Mouse (Mus musculus): ENCODE data around the gene Fyn. TPM values are rescaled to one million over a fixed set of nuclear protein-coding genes. Genes with fewer than 3 reads are reported as not detected.

Gene Fyn
- polyA plus RNA-seq, 1 experiment, result 76.1 TPM

GRCm38 (mm10) chr10:39420842-39421617, 52.4 kb downstream of the Fyn start:
- peaks cover 21% of the 10 kb centered on the region for H3K4me1 ChIP-seq (replicated peaks; ENCODE audit: control insufficient read depth, insufficient read depth, low read length)
- no peaks in the 10 kb centered on the region for H3K36me3 ChIP-seq (ENCODE audit: control insufficient read depth, insufficient read depth, low read length)
- 15% methylated on average over 9 of the region's 9 CpGs for WGBS
- no peak overlapping the region for H3K27ac ChIP-seq (ENCODE audit: control insufficient read depth, insufficient read depth, low read length)
- no peaks in the 10 kb centered on the region for H3K27me3 ChIP-seq (ENCODE audit: control insufficient read depth, insufficient read depth, low read length)
- peak; percentile 28 for DNase-seq
- TF ChIP-seq POLR2A (IDR thresholded peaks at IDR 0.05; ENCODE audit: control insufficient read depth, extremely low read depth, insufficient read depth, low read length, poor library complexity), result no peak
- no peak for TF ChIP-seq CTCF (IDR thresholded peaks at IDR 0.05; ENCODE audit: borderline replicate concordance, control insufficient read depth, extremely low read depth, insufficient read depth, low read length, poor library complexity)
- no peak overlapping the region for H3K4me3 ChIP-seq (ENCODE audit: control insufficient read depth, insufficient read depth, low read length)

- H3K4me3 ChIP-seq (ENCODE audit: control insufficient read depth, insufficient read depth, low read length), result no peak overlapping the region
- peaks cover 19% of the 10 kb centered on the region for H3K4me1 ChIP-seq (replicated peaks; ENCODE audit: control insufficient read depth, insufficient read depth, low read length)
- no peak for DNase-seq
These were observed 53.1 kb downstream of the Fyn start for GRCm38 (mm10) chr10:39421772-39422171.

GRCm38 (mm10) chr10:39424643-39425042, 56.0 kb downstream of the Fyn start:
- WGBS, result 94% methylated on average over 3 of the region's 3 CpGs

More at GRCm38 (mm10) chr10:39421772-39422171, 53.1 kb downstream of the Fyn start:
- Histone ChIP-seq H3K36me3 (ENCODE audit: control insufficient read depth, insufficient read depth, low read length) (no peaks in the 10 kb centered on the region), H3K27me3 (ENCODE audit: control insufficient read depth, insufficient read depth, low read length) (no peaks in the 10 kb centered on the region), H3K27ac (ENCODE audit: control insufficient read depth, insufficient read depth, low read length) (no peak overlapping the region)
- TF ChIP-seq CTCF (IDR thresholded peaks at IDR 0.05; ENCODE audit: borderline replicate concordance, control insufficient read depth, extremely low read depth, insufficient read depth, low read length, poor library complexity), result no peak
- TF ChIP-seq POLR2A (IDR thresholded peaks at IDR 0.05; ENCODE audit: control insufficient read depth, extremely low read depth, insufficient read depth, low read length, poor library complexity), result no peak
- 98% methylated on average over 9 of the region's 9 CpGs for WGBS

GRCm38 (mm10) chr10:39426033-39426432, 57.4 kb downstream of the Fyn start:
- no peak overlapping the region for H3K4me3 ChIP-seq (ENCODE audit: control insufficient read depth, insufficient read depth, low read length)
- no peak for DNase-seq
- H3K4me1 ChIP-seq (replicated peaks; ENCODE audit: control insufficient read depth, insufficient read depth, low read length), result peaks cover 7% of the 10 kb centered on the region; the same call in 1 of the 2 replicates
- no peak for TF ChIP-seq POLR2A (IDR thresholded peaks at IDR 0.05; ENCODE audit: control insufficient read depth, extremely low read depth, insufficient read depth, low read length, poor library complexity)
- no peak for TF ChIP-seq CTCF (IDR thresholded peaks at IDR 0.05; ENCODE audit: borderline replicate concordance, control insufficient read depth, extremely low read depth, insufficient read depth, low read length, poor library complexity)
- no peaks in the 10 kb centered on the region for H3K36me3 ChIP-seq (ENCODE audit: control insufficient read depth, insufficient read depth, low read length)
- no peak overlapping the region for H3K27ac ChIP-seq (ENCODE audit: control insufficient read depth, insufficient read depth, low read length)
- H3K27me3 ChIP-seq (ENCODE audit: control insufficient read depth, insufficient read depth, low read length), result no peaks in the 10 kb centered on the region
- 98% methylated on average over 3 of the region's 3 CpGs for WGBS

More at GRCm38 (mm10) chr10:39424643-39425042, 56.0 kb downstream of the Fyn start:
- peaks cover 9% of the 10 kb centered on the region; the same call in 1 of the 2 replicates for H3K4me1 ChIP-seq (replicated peaks; ENCODE audit: control insufficient read depth, insufficient read depth, low read length)
- DNase-seq, result no peak
- no peak for TF ChIP-seq POLR2A (IDR thresholded peaks at IDR 0.05; ENCODE audit: control insufficient read depth, extremely low read depth, insufficient read depth, low read length, poor library complexity)
- TF ChIP-seq CTCF (IDR thresholded peaks at IDR 0.05; ENCODE audit: borderline replicate concordance, control insufficient read depth, extremely low read depth, insufficient read depth, low read length, poor library complexity), result no peak
- no peaks in the 10 kb centered on the region for H3K27me3 ChIP-seq (ENCODE audit: control insufficient read depth, insufficient read depth, low read length)
- no peak overlapping the region for H3K4me3 ChIP-seq (ENCODE audit: control insufficient read depth, insufficient read depth, low read length)
- no peak overlapping the region for H3K27ac ChIP-seq (ENCODE audit: control insufficient read depth, insufficient read depth, low read length)
- no peaks in the 10 kb centered on the region for H3K36me3 ChIP-seq (ENCODE audit: control insufficient read depth, insufficient read depth, low read length)

- Histone ChIP-seq H3K4me1 (replicated peaks; ENCODE audit: control insufficient read depth, insufficient read depth, low read length) (no peaks in the 10 kb centered on the region), H3K36me3 (ENCODE audit: control insufficient read depth, insufficient read depth, low read length) (no peaks in the 10 kb centered on the region), H3K27ac (ENCODE audit: control insufficient read depth, insufficient read depth, low read length) (no peak overlapping the region), H3K27me3 (ENCODE audit: control insufficient read depth, insufficient read depth, low read length) (no peaks in the 10 kb centered on the region), H3K4me3 (ENCODE audit: control insufficient read depth, insufficient read depth, low read length) (no peak overlapping the region)
- no peak for TF ChIP-seq CTCF (IDR thresholded peaks at IDR 0.05; ENCODE audit: borderline replicate concordance, control insufficient read depth, extremely low read depth, insufficient read depth, low read length, poor library complexity)
- TF ChIP-seq POLR2A (IDR thresholded peaks at IDR 0.05; ENCODE audit: control insufficient read depth, extremely low read depth, insufficient read depth, low read length, poor library complexity), result no peak
- DNase-seq, result no peak
- WGBS, result 93% methylated on average over 5 of the region's 5 CpGs
These were observed 58.3 kb downstream of the Fyn start for GRCm38 (mm10) chr10:39426833-39427490.

GRCm38 (mm10) chr10:39429661-39430060, 61.0 kb downstream of the Fyn start:
- Histone ChIP-seq H3K4me1 (replicated peaks; ENCODE audit: control insufficient read depth, insufficient read depth, low read length) (no peaks in the 10 kb centered on the region), H3K36me3 (ENCODE audit: control insufficient read depth, insufficient read depth, low read length) (no peaks in the 10 kb centered on the region)
- WGBS, result 93% methylated on average over 4 of the region's 4 CpGs

More at GRCm38 (mm10) chr10:39429661-39430060, 61.0 kb downstream of the Fyn start:
- Histone ChIP-seq H3K27ac (ENCODE audit: control insufficient read depth, insufficient read depth, low read length) (no peak overlapping the region), H3K27me3 (ENCODE audit: control insufficient read depth, insufficient read depth, low read length) (no peaks in the 10 kb centered on the region), H3K4me3 (ENCODE audit: control insufficient read depth, insufficient read depth, low read length) (no peak overlapping the region)
- no peak for DNase-seq
- no peak for TF ChIP-seq CTCF (IDR thresholded peaks at IDR 0.05; ENCODE audit: borderline replicate concordance, control insufficient read depth, extremely low read depth, insufficient read depth, low read length, poor library complexity)
- no peak for TF ChIP-seq POLR2A (IDR thresholded peaks at IDR 0.05; ENCODE audit: control insufficient read depth, extremely low read depth, insufficient read depth, low read length, poor library complexity)
